8 mouse cellular contexts compared by ENCODE assay signal in the genomic region with DNA sequence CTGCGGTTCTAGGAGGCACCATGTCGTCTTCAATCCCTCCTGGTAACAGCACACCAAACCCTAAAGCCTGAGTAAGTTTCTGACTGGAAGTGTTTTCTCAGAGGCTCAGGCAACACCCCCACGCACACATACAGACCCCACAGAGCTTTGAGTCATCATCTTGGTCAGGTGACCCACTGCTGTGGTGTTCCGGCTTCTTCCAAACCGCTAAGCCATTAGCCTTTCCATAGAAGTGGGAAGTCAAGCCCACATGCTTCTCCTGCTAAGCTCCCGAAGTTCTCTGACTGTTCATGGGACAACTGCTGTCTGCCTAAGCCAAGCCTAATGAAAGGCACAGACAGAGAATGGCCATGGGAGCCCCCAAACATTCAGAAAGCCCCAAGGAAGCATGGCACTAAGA. TPM values are rescaled to one million over a fixed set of nuclear protein-coding genes. Genes with fewer than 3 reads are reported as not detected.
A peak's percentile ranks its signal among the peaks of the same experiment; 100 is the strongest.
DNase-seq lines count a peak whose midpoint lies in the region; ATAC-seq lines count a peak whose summit lies in the region.

No protein-coding gene starts in this region.

- no peaks in the 10 kb centered on the region for H3K27me3 ChIP-seq in limb, embryonic 13.5 days
- H3K27me3 ChIP-seq in stomach, embryonic 14.5 days (ENCODE audit: control insufficient read depth, insufficient read depth, low read length), result no peaks in the 10 kb centered on the region

- H3K9me3 ChIP-seq in limb, embryonic 13.5 days, result no peaks in the 10 kb centered on the region
- H3K9me3 ChIP-seq in stomach, embryonic 14.5 days (ENCODE audit: control insufficient read depth, low read depth, low read length), result no peaks in the 10 kb centered on the region

- H3K4me1 ChIP-seq in limb, embryonic 13.5 days, result peaks cover 52% of the 10 kb centered on the region
- peaks cover 26% of the 10 kb centered on the region for H3K4me1 ChIP-seq in stomach, embryonic 14.5 days (ENCODE audit: control insufficient read depth, insufficient read depth, low read length)

- peak overlapping the region; percentile 60 for H3K4me3 ChIP-seq in limb, embryonic 13.5 days
- peak overlapping the region; percentile 56; the same call in 1 of the 2 replicates for H3K4me3 ChIP-seq in stomach, embryonic 14.5 days (ENCODE audit: low read depth, low read length)

- no peaks in the 10 kb centered on the region for H3K36me3 ChIP-seq in limb, embryonic 13.5 days
- no peaks in the 10 kb centered on the region for H3K36me3 ChIP-seq in stomach, embryonic 14.5 days (ENCODE audit: control insufficient read depth, insufficient read depth, low read length)

- no peak for ATAC-seq in limb, embryonic 13.5 days (ENCODE audit: low FRiP score, low read depth)
- ATAC-seq in stomach, embryonic 14.5 days (ENCODE audit: insufficient number of reproducible peaks, insufficient read depth, low FRiP score, low read depth), result no peak

- WGBS in limb, embryonic 13.5 days, result 88% methylated on average over 6 of the region's 6 CpGs
- 82% methylated on average over 6 of the region's 6 CpGs for WGBS in stomach, embryonic 14.5 days

- 0 out of 2 replicates have a peak overlapping the region, but pooled peaks have one; percentile 43 for H3K9ac ChIP-seq in limb, embryonic 13.5 days
- H3K9ac ChIP-seq in stomach, embryonic 14.5 days (replicated peaks; ENCODE audit: low read depth, low read length), result no peak overlapping the region

- peak overlapping the region; percentile 97 for H3K4me2 ChIP-seq in limb, embryonic 13.5 days (replicated peaks)
- peak overlapping the region; percentile 96 for H3K4me2 ChIP-seq in stomach, embryonic 14.5 days (replicated peaks; ENCODE audit: low read depth, low read length)

- no peak overlapping the region for H3K27ac ChIP-seq in limb, embryonic 13.5 days
- H3K27ac ChIP-seq in stomach, embryonic 14.5 days (ENCODE audit: low read length), result no peak overlapping the region

- peak; percentile 37 to 38 for DNase-seq in cerebellum, adult 18-20 months
- no peak for DNase-seq in cerebellum, adult 9-10 months
- DNase-seq in CD4-positive helper T cell, adult 2 months (ENCODE audit: low read depth, low spot score), result peak; percentile 45
- DNase-seq in heart, adult 9 months (ENCODE audit: low spot score in 2 of 2), result peak; percentile 35 to 48
- no peak for DNase-seq in layer of hippocampus, postnatal 25 days (ENCODE audit: extremely low spot score in 1 of 2, low spot score in 1 of 2)
- DNase-seq in layer of hippocampus, postnatal 14 days (ENCODE audit: low spot score in 2 of 2), result no peak

RNA-seq across cellular contexts. Expression of gene Maml2, which starts 1.4 kb away (rescaled TPM):
- polyA plus RNA-seq in limb, embryonic 13.5 days (2015; fragmentation: Nextera tagmentation; extraction: Ambion mirVana), result 14.8 and 15.9 TPM in 2 replicates
- polyA plus RNA-seq in stomach, embryonic 14.5 days (2014; fragmentation: Nextera tagmentation; extraction: Ambion mirVana), result 12.2 and 12.7 TPM in 2 replicates
- 10 to 100 TPM; 20.5 to 22.8 TPM for total RNA-seq in layer of hippocampus, postnatal 25 days (2021)
- 10 to 100 TPM; 15.1 to 16.5 TPM for total RNA-seq in layer of hippocampus, postnatal 14 days (2021)

RNA-seq across cellular contexts. Expression of gene Ccdc82, which starts 52.4 kb away (rescaled TPM):
- polyA plus RNA-seq in limb, embryonic 13.5 days (2015; fragmentation: Nextera tagmentation; extraction: Ambion mirVana), result 5.9 and 6.8 TPM in 2 replicates
- 12.3 and 14.0 TPM in 2 replicates for polyA plus RNA-seq in stomach, embryonic 14.5 days (2014; fragmentation: Nextera tagmentation; extraction: Ambion mirVana)
- 10 to 100 TPM; 11.0 to 12.2 TPM for total RNA-seq in layer of hippocampus, postnatal 25 days (2021)
- 1 to 10 TPM; 9.3 to 9.6 TPM for total RNA-seq in layer of hippocampus, postnatal 14 days (2021)

RNA-seq across cellular contexts. Expression of gene Jrkl, which starts 53.6 kb away (rescaled TPM):
- 10.3 and 10.6 TPM in 2 replicates for polyA plus RNA-seq in limb, embryonic 13.5 days (2015; fragmentation: Nextera tagmentation; extraction: Ambion mirVana)
- 10.5 and 10.6 TPM in 2 replicates for polyA plus RNA-seq in stomach, embryonic 14.5 days (2014; fragmentation: Nextera tagmentation; extraction: Ambion mirVana)
- 1 to 10 TPM; 8.5 to 9.3 TPM for total RNA-seq in layer of hippocampus, postnatal 25 days (2021)
- 1 to 10 TPM; 9.5 to 10.0 TPM for total RNA-seq in layer of hippocampus, postnatal 14 days (2021)

Comparison
In these comparisons a context has a peak if more than half of its experiments do, and no peak if none do; other contexts are left out.
1. DNase-seq: peak in cerebellum, adult 18-20 months (2 of 2), CD4-positive helper T cell, adult 2 months (single experiment) and heart, adult 9 months (2 of 2); none in cerebellum, adult 9-10 months (single experiment), layer of hippocampus, postnatal 25 days (0 of 2) and layer of hippocampus, postnatal 14 days (0 of 2).